Mouse (Mus musculus) megakaryocyte, embryonic 14.5 days (primary cell): ENCODE data around the gene Ogn.

Source experiments
- FLI1 ChIP-seq: IDR thresholded peaks from 2 replicates; pipeline ENCODE4 v1.6.1; 2012; ENCODE audit warnings: low read length, inconsistent platforms, mixed read lengths
- GATA1 ChIP-seq: IDR thresholded peaks from 3 replicates; pipeline ENCODE4 v1.6.1; 2012; ENCODE audit warnings: mixed read lengths, low read length, inconsistent platforms, borderline replicate concordance

- no peak for TF ChIP-seq FLI1
- no peak for TF ChIP-seq GATA1
Measured at GRCm38 (mm10) chr13:49584307-49585005, 23.4 kb upstream of the Ogn start.
